Mouse (Mus musculus) layer of hippocampus, adult 8-10 months (tissue): ENCODE results near the gene Csf2rb. TPM values are rescaled to one million over a fixed set of nuclear protein-coding genes. Genes with fewer than 3 reads are reported as not detected.
"Not testable (repeated sequence)": the region's sequence is repeated elsewhere in the genome, so short reads cannot be mapped to it uniquely, and the experiment has no call there.

ENCODE experiments used
- DNase-seq, 2 experiments: peaks; one replicate each; pipeline ENCODE4 v3.0.0; 2022; ENCODE audit warnings: low spot score in 2 of 2
- total RNA-seq, 4 experiments: library from RNA; stranded (reverse); gene quantifications; 2 replicates each; pipeline ENCODE4 v1.2.4; 2022

Csf2rb gene
- total RNA-seq, 4 experiments from 2014 or later, result 1.8 to 9.4 (median 4.4) TPM

DNA sequence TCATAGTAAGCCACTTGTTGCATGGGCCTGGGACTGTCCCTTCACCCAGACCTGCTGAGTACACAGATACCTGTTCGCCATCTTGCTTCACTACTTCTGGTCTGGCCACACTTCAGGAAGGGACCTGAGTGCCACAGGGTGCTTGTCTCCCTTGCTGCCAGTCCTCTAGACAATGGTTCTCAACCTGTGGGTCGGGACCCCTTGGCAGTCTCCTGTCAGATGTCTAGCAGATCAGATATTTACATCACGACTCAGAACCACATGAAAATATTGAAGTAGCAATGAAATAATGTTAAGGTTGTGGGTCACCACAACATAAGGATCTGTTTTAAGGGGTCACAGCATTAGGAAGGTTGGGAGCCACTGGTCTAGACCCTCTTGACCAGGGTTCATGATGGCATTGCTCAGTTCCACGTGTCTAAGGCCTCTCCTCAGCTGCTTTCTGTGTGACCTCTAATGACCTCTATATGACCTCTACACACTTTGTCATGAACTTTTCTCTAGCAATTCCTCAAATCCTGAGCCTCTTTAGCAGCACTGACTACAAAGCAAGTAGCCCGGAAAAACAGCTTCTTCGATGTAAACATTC, 2.3 kb downstream of the Csf2rb start:
- DNase-seq, result not testable (repeated sequence)

DNA sequence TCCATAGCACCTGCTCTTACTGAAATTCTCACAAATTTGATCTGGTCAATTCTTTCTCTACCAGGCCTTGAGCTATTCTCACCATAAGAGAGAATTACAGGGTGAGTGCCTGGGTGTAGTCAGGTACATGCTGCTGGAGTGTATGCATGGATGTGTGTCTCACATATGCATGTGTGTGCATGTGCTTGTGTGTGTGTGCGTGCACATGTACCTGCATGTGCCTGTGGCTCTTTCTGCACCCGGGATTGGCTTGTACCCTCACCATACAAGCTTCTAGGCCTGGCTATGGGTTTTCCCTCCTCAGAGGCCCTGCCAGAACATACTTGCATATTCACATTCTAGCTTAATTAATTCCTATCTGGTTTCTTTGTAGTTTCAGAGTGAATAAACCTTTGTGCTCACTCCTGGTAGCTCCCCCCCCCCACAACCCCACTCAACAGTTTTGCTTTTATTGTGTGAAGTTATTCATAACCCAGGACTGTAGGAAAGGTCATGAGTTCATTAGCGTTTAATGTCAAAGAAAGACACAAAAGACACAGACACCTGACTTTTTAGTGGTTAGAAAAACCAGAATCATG, 3.1 kb downstream of the Csf2rb start:
- DNase-seq, result no peak

DNA sequence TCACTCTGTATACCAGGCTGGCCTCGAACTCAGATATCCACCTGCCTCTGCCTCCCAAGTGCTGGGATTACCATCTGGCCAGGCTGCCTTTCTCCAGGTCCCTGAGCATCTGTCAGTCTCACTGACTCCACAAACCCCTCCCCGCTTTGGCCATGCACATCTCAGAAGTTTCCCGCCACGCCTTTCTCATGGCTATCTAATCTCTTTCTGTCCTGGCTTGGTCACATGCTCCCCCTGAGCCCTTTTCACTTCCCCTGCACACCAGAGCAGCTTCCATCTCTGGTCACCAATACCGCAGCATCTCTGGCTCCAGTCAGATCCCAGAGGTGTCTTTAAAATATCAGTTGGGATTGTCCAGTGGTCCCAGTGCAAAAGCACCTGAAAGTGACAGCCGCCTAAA, 4.4 kb downstream of the Csf2rb start:
- DNase-seq, result not testable (repeated sequence)

DNA sequence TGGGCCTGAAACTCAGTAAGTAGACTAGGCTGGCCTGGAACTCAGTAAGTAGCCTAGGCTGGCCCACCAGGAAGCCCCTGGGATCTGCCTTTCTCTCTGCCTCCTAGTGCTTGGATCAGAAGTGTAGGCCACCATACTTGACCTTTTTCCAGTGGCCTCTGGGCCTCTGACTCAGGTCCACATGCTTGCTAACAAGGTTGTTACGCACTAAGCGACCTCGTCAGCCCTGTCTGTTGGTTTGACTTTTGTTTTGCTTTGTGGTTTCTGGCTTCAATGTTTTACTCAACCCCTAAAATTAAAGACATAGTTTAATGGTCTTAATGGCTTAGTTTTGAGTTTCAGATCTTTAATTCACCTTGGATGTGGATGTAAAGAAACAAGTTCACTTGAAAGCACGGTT, 5.2 kb downstream of the Csf2rb start:
- no peak for DNase-seq

DNA sequence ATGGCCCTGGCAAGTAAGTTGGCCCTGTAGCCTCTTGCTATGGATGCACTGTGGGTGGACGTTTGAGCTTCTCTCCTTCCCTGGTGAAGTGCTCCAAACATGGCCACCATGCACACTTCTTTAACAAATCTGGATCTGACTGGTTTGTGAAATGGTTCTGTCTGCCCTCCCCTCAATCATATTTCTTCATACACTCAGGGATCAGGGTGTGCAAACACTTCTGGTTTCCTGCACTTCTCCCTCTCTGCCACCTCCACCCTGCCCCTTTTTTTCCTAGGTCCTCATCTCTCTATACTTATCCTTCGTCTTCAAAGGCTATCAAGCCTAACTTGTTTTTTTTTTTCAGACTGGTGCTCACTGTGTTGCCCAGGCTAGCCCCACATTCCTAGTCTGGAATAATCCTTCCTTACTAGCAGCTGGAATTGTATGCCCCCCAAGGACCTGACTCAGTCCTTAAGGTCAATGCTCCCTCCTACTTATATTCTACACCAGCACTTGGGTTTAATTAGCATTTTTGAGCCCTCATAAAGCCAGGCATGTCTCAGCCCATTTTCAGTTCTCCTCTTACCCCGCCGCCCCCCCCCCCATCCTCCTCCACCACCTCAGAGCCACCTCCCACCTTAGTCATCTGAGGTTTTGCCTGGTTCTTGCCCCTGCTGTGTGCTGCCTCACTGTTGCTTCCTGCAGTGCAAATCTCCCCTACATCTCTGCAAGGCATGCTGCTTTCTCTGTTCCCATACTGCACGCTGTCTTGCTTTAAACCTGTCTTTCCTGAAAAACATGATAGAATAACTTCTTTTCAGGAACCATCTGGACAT, 6.2 kb downstream of the Csf2rb start:
- DNase-seq, result no peak

DNA sequence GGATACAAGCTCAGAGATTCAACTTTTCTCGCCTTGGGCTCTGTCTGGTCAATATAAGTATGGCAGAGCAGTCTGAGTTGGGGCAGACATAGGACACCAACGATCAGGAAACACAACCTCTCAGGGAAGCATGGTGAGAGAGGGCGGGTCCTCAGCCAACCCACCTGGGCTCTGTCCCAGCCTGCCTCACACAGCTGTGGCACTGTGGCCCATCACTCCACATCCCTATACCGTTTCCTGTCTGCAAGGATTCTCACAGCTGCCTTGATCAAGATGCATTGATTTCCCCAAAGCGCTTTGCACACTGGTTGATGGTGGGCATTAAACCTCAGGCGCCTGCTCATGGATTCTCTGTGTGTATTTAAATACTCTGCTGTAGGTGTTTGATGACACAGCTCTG, 7.4 kb downstream of the Csf2rb start:
- DNase-seq, result no peak

DNA sequence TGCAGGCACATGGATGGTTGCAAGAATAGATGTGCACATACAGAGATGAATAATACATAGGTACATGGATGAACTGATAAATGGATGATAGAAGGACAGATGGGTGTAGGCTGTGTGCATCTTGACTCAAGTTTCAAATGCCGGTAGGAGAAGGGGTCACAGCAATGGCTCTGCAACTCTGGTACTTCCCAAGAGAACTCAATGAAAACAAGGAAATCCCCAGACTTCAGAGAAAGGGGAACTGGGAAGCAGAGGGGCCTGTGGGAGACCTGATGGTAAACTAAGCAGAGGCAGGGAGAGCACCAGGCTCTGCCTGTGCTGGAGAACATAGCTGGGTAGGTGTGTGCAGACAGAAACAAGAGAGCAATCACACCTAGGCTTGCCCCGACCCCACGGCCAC, 8.8 kb downstream of the Csf2rb start:
- DNase-seq, result no peak

DNA sequence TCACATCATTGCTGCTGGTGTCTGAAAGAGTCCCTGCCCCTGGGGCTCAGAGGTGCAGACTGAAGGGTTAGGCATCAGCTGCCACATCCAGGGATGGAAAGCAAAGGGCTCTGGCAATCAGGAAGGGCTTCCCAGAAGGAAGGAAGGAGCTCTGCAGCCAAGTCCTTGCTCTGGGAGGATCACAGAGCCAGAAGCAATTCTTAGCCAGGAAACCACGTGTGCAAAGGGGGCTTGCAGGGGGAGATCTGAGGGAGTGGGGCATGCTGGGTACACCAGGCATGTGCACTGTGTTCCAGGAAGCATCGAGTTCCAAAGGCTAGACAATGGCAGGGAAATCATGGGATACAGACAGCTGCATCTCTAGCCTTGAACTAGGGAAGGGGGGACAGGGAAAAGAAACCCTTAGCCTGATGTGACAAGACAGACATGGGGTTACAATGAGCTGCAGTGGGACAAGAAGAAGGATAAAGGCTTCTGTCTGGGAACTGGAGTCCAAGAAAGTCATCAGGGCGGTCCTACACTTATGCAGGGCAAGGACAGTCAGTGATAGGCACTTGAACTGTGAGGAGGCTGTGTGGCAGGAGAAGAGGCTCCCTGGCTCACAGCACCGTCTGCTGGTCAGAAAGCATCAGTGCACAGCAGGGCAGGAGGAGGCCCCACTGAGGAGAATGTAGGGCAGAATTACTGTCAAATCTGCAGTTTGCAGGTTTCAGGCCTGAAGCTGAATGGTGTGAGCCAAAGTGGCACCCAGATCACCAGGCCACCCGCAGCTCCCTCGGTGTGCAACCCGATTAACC, 14.3 kb downstream of the Csf2rb start:
- peak; percentile 52 to 64 for DNase-seq

DNA sequence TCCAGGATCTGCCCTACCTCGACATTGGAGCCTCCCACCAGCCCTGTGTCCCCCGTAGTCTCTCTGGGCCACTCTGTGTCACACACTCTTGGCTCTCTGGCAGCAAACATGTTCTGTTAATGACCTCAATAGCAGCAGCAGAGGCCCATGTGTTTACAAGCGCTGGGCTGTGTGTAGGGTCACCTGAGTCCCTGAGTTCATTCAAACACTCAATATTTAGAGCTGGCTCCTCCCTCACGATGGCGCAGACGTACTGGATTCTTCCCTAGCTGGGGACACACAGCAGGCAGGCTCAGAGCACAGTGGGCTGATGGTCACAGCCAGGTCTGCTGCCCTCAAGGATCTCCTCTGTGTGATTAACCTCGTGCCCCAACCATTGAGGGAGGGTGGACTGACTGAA, 15.4 kb downstream of the Csf2rb start:
- DNase-seq, result not testable (repeated sequence)

DNA sequence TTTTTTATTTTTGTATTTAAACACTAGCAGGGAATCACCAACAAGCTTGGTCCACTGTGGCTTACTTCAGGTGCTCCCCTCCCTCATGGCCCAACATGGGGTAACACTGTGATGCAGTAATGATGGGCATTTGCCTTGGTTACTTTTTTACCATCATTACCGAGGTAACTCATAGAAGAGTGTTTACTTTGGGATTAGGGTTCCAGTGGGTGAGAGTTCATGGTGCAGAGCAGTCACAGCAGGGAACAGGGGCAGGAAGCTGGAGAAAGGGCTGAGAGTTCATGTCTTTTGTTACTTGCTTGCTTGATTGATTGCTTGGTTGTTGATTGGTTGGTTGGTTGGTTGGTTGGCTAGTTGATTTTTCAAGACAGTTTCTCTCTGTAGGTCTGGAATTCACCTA, 18.1 kb downstream of the Csf2rb start:
- DNase-seq, result no peak

DNA sequence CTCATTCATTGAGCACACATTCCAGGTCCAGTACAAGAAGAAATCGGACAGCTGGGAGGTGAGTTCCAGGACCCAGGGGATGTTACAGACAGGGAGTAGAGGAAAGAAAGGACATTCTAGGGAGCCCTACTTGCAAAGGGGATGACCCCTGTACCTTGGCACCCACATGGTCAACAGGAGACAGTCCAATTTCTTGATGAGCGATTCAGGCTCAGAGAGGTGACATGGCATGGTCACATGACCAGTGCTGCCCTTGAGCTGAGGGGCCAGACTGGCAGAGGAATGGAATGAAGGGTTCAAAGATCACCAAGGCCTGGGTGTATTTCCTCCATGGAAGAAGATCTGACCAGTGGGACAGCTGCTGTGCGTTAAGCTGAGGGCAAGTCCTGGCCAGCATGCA, 19.0 kb downstream of the Csf2rb start:
- no peak for DNase-seq

DNA sequence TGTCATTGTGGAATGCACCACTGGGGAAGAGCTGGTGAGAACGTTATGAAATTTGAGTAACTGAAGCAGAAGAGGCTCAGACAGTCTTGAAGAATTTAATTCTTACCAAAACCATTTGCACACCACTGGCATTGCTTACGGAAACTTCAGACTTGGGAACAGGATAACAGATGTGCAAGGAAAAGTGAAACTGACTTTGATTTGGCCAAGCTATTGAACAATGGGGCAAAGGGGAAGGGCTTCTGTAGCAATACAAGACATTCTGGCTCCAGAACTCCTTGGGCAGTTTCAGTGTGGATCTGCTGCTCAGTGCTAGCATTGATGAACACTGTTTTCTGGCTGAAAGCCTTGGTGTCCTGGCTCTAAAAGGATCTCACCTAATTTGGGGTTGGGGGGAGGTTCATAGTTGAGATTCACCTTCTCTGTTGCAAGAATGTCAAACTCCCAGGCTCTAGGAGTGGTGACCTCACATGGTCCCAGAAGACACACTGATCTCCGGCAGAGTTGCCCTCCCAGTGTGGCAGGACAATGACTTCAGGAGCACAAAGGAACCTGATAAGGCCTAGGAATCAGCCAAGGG, 26.1 kb downstream of the Csf2rb start:
- DNase-seq, result no peak

DNA sequence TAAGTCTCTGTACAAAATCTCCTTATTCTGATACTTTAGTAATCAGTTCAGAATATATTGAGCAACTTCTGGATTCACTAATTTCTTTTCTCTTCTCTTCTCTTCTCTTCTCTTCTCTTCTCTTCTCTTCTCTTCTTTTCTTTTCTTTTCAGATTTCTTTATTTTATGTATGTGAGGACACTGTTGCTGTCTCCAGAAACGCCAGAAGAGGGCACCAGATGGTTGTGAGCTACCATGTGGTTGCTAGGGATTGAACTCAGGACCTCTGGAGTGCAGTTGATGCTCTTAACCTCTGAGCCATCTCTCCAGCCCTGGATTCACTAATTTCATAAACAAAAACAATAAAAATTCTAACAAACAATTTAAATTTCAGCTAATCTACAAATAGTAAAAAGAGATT, 29.4 kb downstream of the Csf2rb start:
- DNase-seq, result peak in 1 of 2 experiments; percentile 54

DNA sequence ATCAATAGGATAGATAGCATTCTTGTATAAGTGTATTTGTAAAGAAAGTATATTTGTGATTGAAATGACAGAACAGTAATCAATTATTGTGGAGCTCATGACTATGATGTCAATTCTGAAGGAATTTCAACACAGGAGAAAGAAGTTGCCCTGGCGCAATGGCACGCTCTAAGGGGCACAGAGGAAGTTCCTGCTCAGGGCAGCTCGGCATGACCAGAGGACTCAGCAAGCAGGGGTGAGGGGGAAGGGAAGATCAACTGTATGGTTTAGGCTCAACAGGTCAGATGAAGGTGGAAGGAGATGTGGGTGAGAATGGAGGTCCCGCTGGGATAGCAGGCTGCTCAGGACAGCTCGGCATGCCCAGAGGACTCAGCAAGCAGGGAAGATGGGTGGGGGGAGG, 30.0 kb downstream of the Csf2rb start:
- no peak for DNase-seq

DNA sequence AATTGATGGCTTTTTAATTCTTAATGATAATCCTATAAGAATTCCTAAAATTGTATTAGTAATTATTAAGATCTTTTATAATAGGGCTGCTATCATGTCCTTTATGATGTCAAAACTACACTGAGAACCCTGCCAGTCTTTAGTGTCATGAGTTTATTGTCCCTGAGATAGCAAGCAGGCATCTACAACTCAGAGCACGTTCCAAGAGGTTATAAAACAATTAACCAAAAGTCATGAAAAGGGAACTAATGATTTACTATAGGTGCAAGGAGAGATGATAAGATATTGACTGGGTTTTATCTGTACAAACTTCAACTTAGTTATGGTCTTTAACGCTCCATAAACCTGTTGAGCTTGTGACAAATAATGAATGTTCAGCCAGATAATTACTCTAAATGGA, 40.4 kb downstream of the Csf2rb start:
- DNase-seq, result no peak

DNA sequence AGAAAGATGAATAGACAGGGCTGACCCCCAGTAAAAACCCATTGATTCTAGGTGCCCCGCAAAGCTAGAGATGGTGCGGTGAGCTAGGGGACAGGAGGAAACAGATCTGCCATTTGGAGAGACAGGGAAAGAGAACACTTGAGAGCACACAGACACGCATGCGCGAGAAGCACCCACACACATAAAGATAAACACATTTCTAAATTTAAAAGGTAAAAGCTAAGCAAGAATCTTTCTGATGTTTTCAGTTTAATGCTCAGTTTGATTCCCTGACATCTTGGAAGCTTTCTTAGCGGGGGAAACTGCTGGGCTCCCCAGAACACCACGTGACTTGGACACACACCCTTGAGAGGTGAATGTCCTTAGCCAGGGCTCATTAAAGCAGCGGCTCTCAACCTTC, 41.3 kb downstream of the Csf2rb start:
- peak in 1 of 2 experiments; percentile 26 for DNase-seq

DNA sequence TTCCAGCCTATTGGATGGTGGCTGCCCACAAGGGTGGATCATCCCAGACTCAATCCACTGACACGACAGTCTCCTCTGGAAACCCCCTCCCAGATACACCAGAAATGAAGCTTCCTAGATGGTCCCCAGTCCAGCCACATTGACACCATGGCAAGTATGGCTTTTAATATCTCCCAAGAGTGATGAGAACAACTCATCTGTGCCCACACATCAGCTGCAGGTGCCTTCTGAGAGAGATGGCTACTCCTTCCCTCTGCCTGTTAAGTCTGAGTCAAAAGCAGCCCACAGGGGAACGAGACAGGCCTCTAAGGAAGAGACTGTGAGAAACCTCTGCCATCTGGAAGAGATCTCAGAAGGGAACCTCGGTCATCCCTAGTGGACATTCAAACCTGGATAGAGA, 42.3 kb downstream of the Csf2rb start:
- no peak for DNase-seq

DNA sequence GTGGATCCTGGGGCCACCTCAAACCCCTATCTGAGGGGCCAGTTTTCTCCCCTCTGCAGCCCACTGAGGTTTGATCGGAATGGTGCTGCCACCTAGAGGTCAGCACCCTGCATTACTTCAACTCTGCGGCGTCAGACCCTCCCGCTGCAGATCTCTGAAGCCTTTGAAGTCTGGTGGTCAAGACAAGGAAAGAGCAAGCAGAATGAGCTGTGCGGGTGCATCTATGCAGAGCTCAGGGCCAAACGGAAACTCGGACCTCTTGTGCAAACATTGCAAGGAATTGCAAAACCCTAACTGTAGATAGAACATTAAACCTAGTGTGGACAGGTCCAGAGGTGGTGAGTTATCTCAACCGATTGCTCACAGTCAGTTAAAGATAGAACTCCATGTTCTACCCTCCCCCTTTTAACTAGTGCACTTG, 43.4 kb downstream of the Csf2rb start:
- peak in 1 of 2 experiments; percentile 30 for DNase-seq

DNA sequence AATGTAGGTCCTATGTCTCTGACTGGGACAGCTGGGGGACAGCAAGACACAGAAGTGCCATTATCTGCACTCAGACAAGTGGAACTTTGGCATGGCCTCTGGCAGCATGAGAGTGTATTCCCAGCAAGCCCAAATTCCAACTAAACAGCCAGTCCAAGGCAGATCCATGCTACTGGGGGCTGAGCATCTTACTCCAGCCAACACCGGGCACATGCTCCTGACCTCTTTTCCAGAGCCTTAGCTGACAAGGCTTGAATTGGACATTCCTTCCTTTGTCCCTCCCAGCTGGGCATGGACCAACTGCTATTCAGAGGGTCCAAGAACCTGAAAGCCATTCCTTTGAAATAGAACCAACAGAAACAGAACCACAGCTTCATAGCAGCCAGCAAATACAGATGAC, 44.1 kb downstream of the Csf2rb start:
- DNase-seq, result peak; percentile 36 to 68

DNA sequence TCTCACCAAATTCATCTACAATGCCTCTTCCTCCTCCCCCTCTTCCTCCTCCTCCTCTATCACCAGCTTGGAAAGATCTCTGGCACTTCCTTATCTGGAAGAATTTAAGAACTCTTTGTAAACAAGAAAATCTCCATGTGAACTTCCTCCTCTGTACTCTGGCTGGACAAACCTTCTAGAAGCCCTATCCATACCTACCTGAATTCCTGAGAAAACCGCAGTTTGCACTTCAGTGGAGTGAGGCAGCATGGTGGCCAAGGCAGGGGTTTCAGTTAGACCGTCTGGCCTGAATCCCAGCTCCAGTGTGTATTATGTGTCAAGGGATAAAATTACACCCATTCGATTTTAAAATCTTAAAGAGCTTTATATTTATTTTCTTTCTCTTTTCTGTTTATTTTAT, 47.2 kb downstream of the Csf2rb start:
- DNase-seq, result no peak

DNA sequence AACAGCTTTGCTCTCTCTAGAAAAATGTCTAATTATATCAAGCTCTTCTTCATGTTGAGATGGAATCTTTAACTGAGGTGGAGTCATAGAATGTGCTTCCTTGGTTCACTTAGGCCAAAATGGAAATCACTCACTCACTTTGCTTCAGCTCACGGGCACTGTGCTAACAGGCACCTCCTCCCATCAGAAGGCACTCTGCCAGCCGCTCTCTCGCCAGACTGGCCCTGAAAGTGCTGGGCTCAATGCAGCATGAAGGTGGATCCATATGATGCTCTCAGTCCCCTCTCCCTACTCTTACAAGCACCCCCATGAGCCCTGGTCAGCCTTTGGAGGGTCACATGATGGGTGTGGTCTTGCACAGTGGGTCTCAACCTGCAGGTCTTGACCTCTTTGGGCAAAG, 48.7 kb downstream of the Csf2rb start:
- DNase-seq, result no peak

DNA sequence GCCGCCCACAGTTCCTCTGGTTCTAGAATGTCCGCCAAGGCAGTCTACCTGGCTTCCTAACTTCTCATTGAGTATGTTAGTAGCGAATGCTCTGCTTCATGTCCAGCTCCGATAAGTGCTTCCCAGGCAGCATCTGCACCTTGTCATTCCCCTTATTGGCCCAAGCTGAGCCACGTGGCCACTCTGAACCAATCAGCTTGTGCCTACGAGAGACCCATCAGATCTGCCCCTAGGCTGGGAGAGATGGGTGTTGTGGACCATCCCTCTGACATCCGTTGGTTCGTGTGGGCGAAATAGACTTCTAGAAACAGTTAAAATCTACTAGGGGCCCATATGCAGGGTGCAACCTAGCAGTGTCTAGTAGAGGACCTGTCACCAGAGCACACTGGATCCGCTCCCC, 52.3 kb downstream of the Csf2rb start:
- DNase-seq, result no peak
